Mouse (Mus musculus) ES-E14 (cell line): ENCODE measurements around the gene Erc1.

Experiments used
- CHD2 ChIP-seq: IDR thresholded peaks from 2 replicates; pipeline ENCODE4 v1.6.1; 2014; ENCODE audit warnings: mild to moderate bottlenecking, low read depth, low read length, inconsistent platforms
- HCFC1 ChIP-seq: IDR thresholded peaks from 2 replicates; pipeline ENCODE4 v1.6.1; 2012; ENCODE audit warnings: low read length, inconsistent platforms, borderline replicate concordance; ENCODE audit not compliant: insufficient read depth
- MAFK ChIP-seq: IDR thresholded peaks from 2 replicates; pipeline ENCODE4 v1.6.1; 2014; ENCODE audit warnings: mild to moderate bottlenecking, low read depth, low read length, inconsistent platforms; ENCODE audit not compliant: insufficient read depth
- ZC3H11A ChIP-seq: IDR thresholded peaks from 2 replicates; pipeline ENCODE4 v1.6.1; 2012; ENCODE audit warnings: low read depth, mild to moderate bottlenecking, inconsistent platforms, low read length, borderline replicate concordance
- ZNF384 ChIP-seq: IDR thresholded peaks from 2 replicates; pipeline ENCODE4 v1.6.1; 2012; ENCODE audit warnings: low read depth, low read length, inconsistent platforms

DNA sequence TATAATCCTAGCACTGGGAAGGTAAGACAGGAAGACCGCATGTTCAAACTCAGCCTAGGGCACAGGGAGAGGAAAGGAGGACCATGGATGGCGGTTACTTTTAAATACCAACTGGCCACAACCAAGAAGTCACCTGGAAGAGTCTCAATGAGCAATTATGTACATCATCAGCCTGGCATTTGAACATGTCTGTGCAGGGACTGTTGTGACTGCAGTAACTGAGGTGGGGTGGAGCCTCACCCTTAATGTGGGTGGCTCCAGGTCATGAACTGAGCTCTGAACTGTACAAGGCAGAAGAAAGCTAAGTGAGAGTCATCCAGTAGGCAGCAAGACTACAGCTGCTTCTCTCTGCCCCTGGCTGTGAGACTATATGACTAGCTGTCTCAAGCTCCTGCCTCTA, 65.6 kb downstream of the Erc1 start:
- no peak for TF ChIP-seq ZC3H11A
- TF ChIP-seq CHD2, result no peak
- no peak for TF ChIP-seq ZNF384
- no peak for TF ChIP-seq HCFC1
- TF ChIP-seq MAFK, result no peak
